In the genomic region with DNA sequence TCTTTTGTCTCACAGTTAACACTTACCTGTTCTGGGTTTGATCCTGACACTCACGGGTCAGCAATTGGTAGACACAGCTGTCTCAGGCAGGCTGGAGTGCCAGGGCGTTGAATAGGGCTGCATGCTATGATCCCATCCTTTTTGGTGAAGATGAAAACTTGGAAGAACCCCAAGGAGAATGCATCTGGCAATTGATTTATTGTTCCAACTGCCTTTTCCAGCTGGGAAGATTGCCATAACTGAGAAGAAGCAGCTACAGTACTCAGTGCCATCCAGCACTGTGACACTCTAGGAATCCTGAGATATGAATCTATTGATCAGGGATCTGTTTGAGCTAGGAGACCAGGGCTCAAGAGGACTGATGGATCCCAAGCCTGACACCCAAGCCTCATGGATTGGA, we compare ENCODE assay signal across 14 mouse cellular contexts.
"Had no signal": no experiment of that assay in that cellular context is flagged by ENCODE, and none has a peak within 500 bp of the region (broad histone marks: within the 10 kb centered on the region; RNA-seq: fewer than 3 reads in every experiment).

No protein-coding gene starts in this region.

- H3K27ac ChIP-seq: kidney, postnatal 0 days; left cerebral cortex, adult 2 months; limb, embryonic 10.5 days; liver, embryonic 13.5 days; midbrain, embryonic 13.5 days; neural tube, embryonic 12.5 days; stomach, postnatal 0 days had no signal

- DNase-seq: kidney, adult 9 months; kidney, postnatal 36 days; liver, embryonic 13.5 days; liver, postnatal 0 days; thymus, adult 2 months; thymus, postnatal 36 days had no signal

- H3K27me3 ChIP-seq: neural tube, embryonic 12.5 days had no signal

- H3K4me2 ChIP-seq: liver, embryonic 13.5 days; midbrain, embryonic 13.5 days; neural tube, embryonic 12.5 days had no signal

- H3K36me3 ChIP-seq: limb, embryonic 10.5 days; liver, embryonic 13.5 days; midbrain, embryonic 13.5 days; neural tube, embryonic 12.5 days had no signal

- H3K9ac ChIP-seq: liver, embryonic 13.5 days; liver, postnatal 0 days; midbrain, embryonic 13.5 days; neural tube, embryonic 12.5 days had no signal

- H3K4me3 ChIP-seq: left cerebral cortex, adult 2 months; limb, embryonic 10.5 days; liver, embryonic 13.5 days; midbrain, embryonic 13.5 days; myocyte; neural tube, embryonic 12.5 days had no signal

- H3K4me1 ChIP-seq: limb, embryonic 10.5 days; midbrain, embryonic 13.5 days; neural tube, embryonic 12.5 days had no signal

- H3K9me3 ChIP-seq: limb, embryonic 10.5 days; liver, embryonic 13.5 days; midbrain, embryonic 13.5 days; neural tube, embryonic 12.5 days had no signal

- ATAC-seq: intestine, postnatal 0 days; liver, postnatal 0 days; midbrain, embryonic 13.5 days had no signal
